9 mouse cellular contexts compared by ENCODE assay signal in genomic region chr1:84619131-84619760, GRCm38 (mm10).
DNase-seq lines count a peak whose midpoint lies in the region; ATAC-seq and TF ChIP-seq lines count a peak whose summit lies in the region.
"Had no signal": no experiment of that assay in that cellular context is flagged by ENCODE, and none has a peak within 500 bp of the region (broad histone marks: within the 10 kb centered on the region; RNA-seq: fewer than 3 reads in every experiment).

No protein-coding gene starts in this region.

- no peak overlapping the region for H3K4me3 ChIP-seq in liver, postnatal 0 days (ENCODE audit: low read depth, low read length)

- H3K9me3 ChIP-seq in liver, postnatal 0 days (ENCODE audit: low read length) = no peaks in the 10 kb centered on the region

- no peak overlapping the region for H3K9ac ChIP-seq in liver, postnatal 0 days (replicated peaks)

- no peaks in the 10 kb centered on the region for H3K4me1 ChIP-seq in liver, postnatal 0 days (ENCODE audit: insufficient read depth)

- TF ChIP-seq EP300 in liver, postnatal 0 days (IDR thresholded peaks at IDR 0.05; ENCODE audit: low read depth) = no peak

- ATAC-seq in liver, postnatal 0 days = no peak

- H3K4me2 ChIP-seq in liver, postnatal 0 days (ENCODE audit: low read depth, low read length) = no peak overlapping the region

- no peaks in the 10 kb centered on the region for H3K36me3 ChIP-seq in liver, postnatal 0 days (replicated peaks; ENCODE audit: insufficient read depth, low read length)

- WGBS in liver, postnatal 0 days (ENCODE audit: insufficient replicate concordance) = 70% methylated on average over 16 of the region's 16 CpGs

- peak; percentile 8 for DNase-seq in embryo, embryonic 11 days
- no peak for DNase-seq in embryo, embryonic 10.5 days (ENCODE audit: low spot score)
- DNase-seq in kidney, postnatal 14 days = peak; percentile 2
- DNase-seq in kidney, adult 9 months = no peak
- peak; percentile 35 to 48 for DNase-seq in layer of hippocampus, postnatal 14 days (ENCODE audit: low spot score in 2 of 2)
- DNase-seq in right cerebral cortex, postnatal 14 days = peak; percentile 24
- no peak for DNase-seq in spleen, postnatal 14 days (ENCODE audit: low spot score in 2 of 2)
- no peak for DNase-seq in liver, postnatal 0 days
- DNase-seq: retina, postnatal 1 day had no signal

- H3K27ac ChIP-seq in liver, postnatal 0 days (ENCODE audit: low read depth) = no peak overlapping the region

- no peak for TF ChIP-seq CTCF in liver, postnatal 0 days (IDR thresholded peaks at IDR 0.05; ENCODE audit: low read depth)

- H3K27me3 ChIP-seq in liver, postnatal 0 days (ENCODE audit: insufficient read depth, low read length) = no peaks in the 10 kb centered on the region

Comparison
In these comparisons a context has a peak if more than half of its experiments do, and no peak if none do; other contexts are left out.
1. DNase-seq: peak in embryo, embryonic 11 days (single experiment), kidney, postnatal 14 days (single experiment), layer of hippocampus, postnatal 14 days (2 of 2) and right cerebral cortex, postnatal 14 days (single experiment); none in embryo, embryonic 10.5 days (single experiment), kidney, adult 9 months (single experiment), spleen, postnatal 14 days (0 of 2) and liver, postnatal 0 days (single experiment).